Mouse (Mus musculus): ENCODE data around the gene Dhx36. TPM values are rescaled to one million over a fixed set of nuclear protein-coding genes. Genes with fewer than 3 reads are reported as not detected.

Dhx36 gene
- 7.0 TPM in 2 replicates for polyA plus RNA-seq (2012; rRNA removed)

GRCm38 (mm10) chr3:62506488-62507205 lies at the start of gene Dhx36:
Gene Dhx36, minus strand, starts transcription at chr3:62507004.
- DNase-seq (ENCODE audit: low read depth), result peak; percentile 36

GRCm38 (mm10) chr3:62527593-62527992 lies 20.8 kb upstream of the Dhx36 start:
- no peak for DNase-seq (ENCODE audit: low read depth)

- DNase-seq (ENCODE audit: low read depth), result no peak
Measured at GRCm38 (mm10) chr3:62527160-62527559, 20.4 kb upstream of the Dhx36 start.

GRCm38 (mm10) chr3:62507206-62507647 lies 423 bp upstream of the Dhx36 start:
- no peak for DNase-seq (ENCODE audit: low read depth)

GRCm38 (mm10) chr3:62505166-62505900 lies 1.5 kb downstream of the Dhx36 start:
- no peak for DNase-seq (ENCODE audit: low read depth)

GRCm38 (mm10) chr3:62499327-62499726 lies 7.5 kb downstream of the Dhx36 start:
- DNase-seq (ENCODE audit: low read depth), result no peak

- no peak for DNase-seq (ENCODE audit: low read depth)
Measured at GRCm38 (mm10) chr3:62492568-62492967, 14.2 kb downstream of the Dhx36 start.

- no peak for DNase-seq (ENCODE audit: low read depth)
Measured at GRCm38 (mm10) chr3:62484340-62484739, 22.5 kb downstream of the Dhx36 start.

GRCm38 (mm10) chr3:62470179-62470578 lies 36.6 kb downstream of the Dhx36 start:
- DNase-seq (ENCODE audit: low read depth), result no peak

- DNase-seq (ENCODE audit: low read depth), result no peak
Measured at GRCm38 (mm10) chr3:62464276-62464675, 42.5 kb downstream of the Dhx36 start.

GRCm38 (mm10) chr3:62459483-62459882 lies 47.3 kb downstream of the Dhx36 start:
- no peak for DNase-seq (ENCODE audit: low read depth)

- DNase-seq (ENCODE audit: low read depth), result no peak
Measured at GRCm38 (mm10) chr3:62458284-62459013, 48.4 kb downstream of the Dhx36 start.

- no peak for DNase-seq (ENCODE audit: low read depth)
Measured at GRCm38 (mm10) chr3:62455854-62456253, 51.0 kb downstream of the Dhx36 start.

GRCm38 (mm10) chr3:62454096-62454495 lies 52.7 kb downstream of the Dhx36 start:
- no peak for DNase-seq (ENCODE audit: low read depth)

GRCm38 (mm10) chr3:62452961-62453360 lies 53.8 kb downstream of the Dhx36 start:
- no peak for DNase-seq (ENCODE audit: low read depth)

- DNase-seq (ENCODE audit: low read depth), result no peak
Measured at GRCm38 (mm10) chr3:62449871-62450496, 56.8 kb downstream of the Dhx36 start.

GRCm38 (mm10) chr3:62447151-62447550 lies 59.7 kb downstream of the Dhx36 start:
- DNase-seq (ENCODE audit: low read depth), result no peak

GRCm38 (mm10) chr3:62446271-62446670 lies 60.5 kb downstream of the Dhx36 start:
- DNase-seq (ENCODE audit: low read depth), result no peak

- DNase-seq (ENCODE audit: low read depth), result no peak
Measured at GRCm38 (mm10) chr3:62443582-62444194, 63.1 kb downstream of the Dhx36 start.

GRCm38 (mm10) chr3:62440431-62440969 lies 66.3 kb downstream of the Dhx36 start:
- no peak for DNase-seq (ENCODE audit: low read depth)

- DNase-seq (ENCODE audit: low read depth), result no peak
Measured at GRCm38 (mm10) chr3:62435923-62436322, 70.9 kb downstream of the Dhx36 start.

Measured in gonadal fat pad, adult 2 months (tissue).